Mouse (Mus musculus) thymus, adult 2 months (tissue): ENCODE measurements around the gene Hc. TPM values are rescaled to one million over a fixed set of nuclear protein-coding genes. Genes with fewer than 3 reads are reported as not detected.

Source experiments
- DNase-seq: peaks from one replicate; pipeline ENCODE4 v3.0.0; 2021
- H3K27ac ChIP-seq: fragments of 200-500 bp; 2 replicates; pipeline ENCODE4 v1.5.1; 2012; ENCODE audit warnings: low read length, control low read depth; ENCODE audit not compliant: control insufficient read depth, insufficient read depth
- H3K27me3 ChIP-seq: fragments of 200-500 bp; 2 replicates; pipeline ENCODE4 v1.6.1; 2012; ENCODE audit warnings: mild to moderate bottlenecking, low read length, moderate library complexity, mixed read lengths; ENCODE audit not compliant: control insufficient read depth, insufficient read depth
- H3K36me3 ChIP-seq: fragments of 200-500 bp; 2 replicates; pipeline ENCODE4 v1.6.1; 2012; ENCODE audit warnings: mild to moderate bottlenecking, low read length, moderate library complexity; ENCODE audit not compliant: control insufficient read depth, insufficient read depth
- H3K4me1 ChIP-seq: fragments of 200-500 bp; replicated peaks from 2 replicates; pipeline ENCODE4 v1.6.1; 2012; ENCODE audit warnings: low read length; ENCODE audit not compliant: control insufficient read depth, insufficient read depth
- H3K4me3 ChIP-seq: fragments of 200-500 bp; 2 replicates; pipeline ENCODE4 v1.5.1; 2012; ENCODE audit warnings: mild to moderate bottlenecking, low read length, control low read depth, moderate library complexity; ENCODE audit not compliant: control insufficient read depth, insufficient read depth
- CTCF ChIP-seq: fragments of 200-500 bp; IDR thresholded peaks from 2 replicates; pipeline ENCODE4 v1.5.1; 2012; ENCODE audit warnings: mild to moderate bottlenecking, control low read depth, low read length, moderate library complexity, borderline replicate concordance; ENCODE audit not compliant: control insufficient read depth, poor library complexity, insufficient read depth; ENCODE audit errors: extremely low read depth
- POLR2A ChIP-seq: fragments of 200-500 bp; IDR thresholded peaks from 2 replicates; pipeline ENCODE4 v1.6.1; 2012; ENCODE audit warnings: mild to moderate bottlenecking, low read length, control low read depth, moderate library complexity; ENCODE audit not compliant: control insufficient read depth, poor library complexity, insufficient read depth; ENCODE audit errors: extremely low read depth
- WGBS: fragments of 180-500 bp; shearing (Covaris S2); methylation state at CpG from one replicate; pipeline ENCODE4 v1.1.7; 2018; 5-methylcytosine and 5-hydroxymethylcytosine counted together
- polyA plus RNA-seq: library from polyadenylated mRNA; depleted of rRNA; stranded (reverse); fragments of >200 nt; gene quantifications from 2 replicates; pipeline ENCODE4 v1.2.3, GENCODE M21; 2012

Hc gene
- polyA plus RNA-seq, 1 experiment: 0.15 TPM

DNA sequence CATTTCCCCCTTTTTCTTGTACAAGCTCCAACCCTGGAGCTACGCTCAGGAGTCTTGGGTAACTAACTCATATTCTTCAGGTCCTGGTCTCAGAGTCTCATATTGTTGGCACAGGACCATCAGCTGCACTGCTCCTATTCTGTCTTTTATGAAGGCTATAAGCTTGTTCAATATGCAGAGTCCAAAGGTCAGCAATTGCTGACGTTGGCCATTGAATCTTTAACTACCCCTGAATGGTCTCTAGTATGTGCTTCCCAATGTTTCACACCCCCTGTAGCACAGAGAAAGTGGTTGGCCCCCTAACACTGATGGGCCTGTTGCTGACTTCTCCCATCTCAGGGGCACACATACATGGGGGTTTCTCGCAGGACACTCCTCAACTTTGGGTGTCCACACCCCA, 13.1 kb upstream of the Hc start:
- no peak for DNase-seq
- no peaks in the 10 kb centered on the region for H3K36me3 ChIP-seq
- no peak for TF ChIP-seq CTCF
- TF ChIP-seq POLR2A: no peak

DNA sequence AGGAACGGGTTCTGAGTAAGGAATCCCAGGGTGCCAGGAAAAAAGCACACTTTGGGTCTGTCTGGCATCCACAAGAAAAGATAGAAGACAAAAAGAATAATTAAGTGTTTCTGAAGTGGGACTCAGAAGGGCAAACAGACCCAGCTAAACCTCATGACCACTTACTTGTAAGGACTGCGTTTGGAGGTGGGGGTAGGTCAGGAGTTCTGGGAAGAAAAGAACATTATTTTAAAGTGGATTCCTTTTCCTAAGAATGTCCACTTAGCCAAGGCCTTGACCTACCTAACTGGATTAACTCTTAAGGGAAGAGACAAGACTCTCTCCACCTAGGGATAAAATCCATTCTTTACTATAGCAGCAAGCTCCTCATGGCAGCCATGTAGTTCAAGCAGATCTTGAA, 11.3 kb upstream of the Hc start:
- WGBS: 93% methylated on average over 2 of the region's 2 CpGs
- H3K27ac ChIP-seq: no peak overlapping the region
- H3K36me3 ChIP-seq: no peaks in the 10 kb centered on the region
- TF ChIP-seq POLR2A (no peak), CTCF (no peak)
- no peak for DNase-seq
- H3K4me1 ChIP-seq: no peaks in the 10 kb centered on the region
- no peaks in the 10 kb centered on the region for H3K27me3 ChIP-seq
- no peak overlapping the region for H3K4me3 ChIP-seq

More for the DNA sequence above, 13.1 kb upstream of the Hc start:
- no peak overlapping the region for H3K27ac ChIP-seq
- 96% methylated on average over 3 of the region's 3 CpGs for WGBS
- no peak overlapping the region for H3K4me3 ChIP-seq
- H3K27me3 ChIP-seq: no peaks in the 10 kb centered on the region
- H3K4me1 ChIP-seq: no peaks in the 10 kb centered on the region

- WGBS: 95% methylated on average over 4 of the region's 4 CpGs
- Histone ChIP-seq H3K27ac (no peak overlapping the region), H3K4me1 (no peaks in the 10 kb centered on the region), H3K27me3 (no peaks in the 10 kb centered on the region), H3K36me3 (no peaks in the 10 kb centered on the region), H3K4me3 (no peak overlapping the region)
- TF ChIP-seq POLR2A (no peak), CTCF (no peak)
- no peak for DNase-seq
These were observed 9.0 kb upstream of the Hc start for GRCm38 (mm10) chr2:35070275-35070674.

DNA sequence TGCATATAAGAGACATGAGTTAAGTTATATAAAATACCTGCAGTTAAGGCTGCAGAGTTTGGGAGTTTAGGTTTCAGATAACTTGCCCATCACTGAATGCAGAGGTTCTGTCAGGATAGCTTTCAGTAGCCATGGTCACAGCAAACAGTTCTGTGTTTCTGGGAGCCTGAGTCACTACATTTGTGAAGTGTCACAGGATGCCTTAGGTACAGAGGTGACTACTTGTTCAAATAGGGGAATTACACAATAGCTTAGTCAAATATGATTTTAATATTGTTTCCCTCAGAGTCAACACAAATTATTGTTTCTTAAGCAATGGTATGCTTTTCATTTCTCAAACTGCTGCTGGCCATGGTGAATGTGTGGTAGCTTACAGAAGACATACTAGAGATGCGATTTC, 7.9 kb upstream of the Hc start:
- no peak for DNase-seq
- H3K4me1 ChIP-seq: no peaks in the 10 kb centered on the region
- H3K4me3 ChIP-seq: no peak overlapping the region
- TF ChIP-seq CTCF (no peak), POLR2A (no peak)
- no peaks in the 10 kb centered on the region for H3K27me3 ChIP-seq
- no peaks in the 10 kb centered on the region for H3K36me3 ChIP-seq
- H3K27ac ChIP-seq: no peak overlapping the region
- 95% methylated on average over 1 of the region's 1 CpGs for WGBS

- H3K4me3 ChIP-seq: no peak overlapping the region
- H3K36me3 ChIP-seq: no peaks in the 10 kb centered on the region
- no peaks in the 10 kb centered on the region for H3K4me1 ChIP-seq
- no peak overlapping the region for H3K27ac ChIP-seq
- no peaks in the 10 kb centered on the region for H3K27me3 ChIP-seq
- DNase-seq: no peak
- TF ChIP-seq CTCF (no peak), POLR2A (no peak)
- WGBS: 95% methylated on average over 11 of the region's 11 CpGs
These were observed 5.9 kb upstream of the Hc start for GRCm38 (mm10) chr2:35067117-35067516.

DNA sequence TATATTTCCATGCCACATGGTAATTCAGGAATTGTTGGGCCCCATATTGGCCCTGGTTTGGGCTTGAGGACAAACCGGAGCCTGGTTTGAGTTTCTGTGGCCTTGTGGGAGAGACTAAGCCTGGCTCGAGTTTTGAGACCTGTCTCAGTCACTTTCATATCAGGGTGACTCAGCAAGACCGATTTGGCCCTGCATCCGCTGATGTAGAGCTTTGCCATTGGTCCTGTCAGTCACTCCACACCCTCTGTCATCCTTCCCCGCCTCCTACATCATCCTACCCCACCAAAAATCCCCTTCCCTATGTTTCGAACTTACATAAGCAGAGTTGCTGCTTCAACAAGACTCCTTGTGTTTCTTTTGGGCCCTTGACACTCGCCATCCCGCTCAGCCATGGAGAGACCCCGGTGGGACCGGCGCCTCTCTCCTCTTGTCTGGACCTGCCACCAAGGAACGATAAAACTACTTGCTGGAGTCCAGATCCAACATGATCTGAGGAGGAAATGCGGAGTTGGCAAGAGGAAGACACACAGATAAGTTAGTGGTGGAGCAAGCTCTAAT, 5.4 kb upstream of the Hc start:
- no peak for TF ChIP-seq CTCF
- no peak for TF ChIP-seq POLR2A

More for the DNA sequence above, 5.4 kb upstream of the Hc start:
- Histone ChIP-seq H3K36me3 (no peaks in the 10 kb centered on the region), H3K27me3 (no peaks in the 10 kb centered on the region), H3K4me3 (no peak overlapping the region), H3K27ac (no peak overlapping the region), H3K4me1 (no peaks in the 10 kb centered on the region)
- 96% methylated on average over 13 of the region's 13 CpGs for WGBS
- no peak for DNase-seq
